Mouse (Mus musculus): Measurements from ENCODE around the gene Samt1. TPM values are rescaled to one million over a fixed set of nuclear protein-coding genes. Genes with fewer than 3 reads are reported as not detected.
"Not testable (repeated sequence)": the region's sequence is repeated elsewhere in the genome, so short reads cannot be mapped to it uniquely, and the experiment has no call there.

The Samt1 gene
- total RNA-seq (2014; fragmentation: Nextera tagmentation), result not detected in 2 replicates
- total RNA-seq (2017), result not detected in 2 replicates

GRCm38 (mm10) chrX:154012540-154012939, at the start of gene Samt1:
TSS of gene Samt1 (minus strand) at chrX:154012640.
- not testable (repeated sequence) for ATAC-seq (replicated peaks; ENCODE audit: poor library complexity, severe bottlenecking)

GRCm38 (mm10) chrX:154054939-154055338, 42.5 kb upstream of the Samt1 start, which contains the start of gene Gm10057:
TSS of gene Gm10057 (minus strand) at chrX:154055039.
- not testable (repeated sequence) for ATAC-seq (replicated peaks; ENCODE audit: poor library complexity, severe bottlenecking)

DNA sequence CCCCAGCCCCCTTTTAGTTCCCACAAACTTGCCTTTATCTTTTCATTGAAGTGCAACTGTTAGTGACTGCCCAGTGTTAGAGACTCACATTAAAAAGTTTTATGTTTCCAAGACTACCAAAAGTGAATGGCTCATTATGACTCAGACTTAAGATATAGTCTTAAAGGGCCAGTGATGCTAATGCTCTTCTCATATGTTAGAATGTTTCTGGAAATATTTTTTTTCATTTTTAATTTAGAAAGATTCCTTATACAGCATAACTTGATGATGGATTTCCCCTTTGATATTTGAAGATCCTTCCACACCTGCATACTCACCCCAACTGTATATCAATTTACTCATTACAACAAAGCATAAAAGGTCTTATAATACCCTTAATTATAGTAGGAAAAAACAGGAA, 21.3 kb upstream of the Samt1 start, which contains the start of gene 4921511M17Rik:
Gene 4921511M17Rik, minus strand, starts transcription at position 101 of the 400 bp plus-strand sequence.
- not testable (repeated sequence) for ATAC-seq (replicated peaks; ENCODE audit: poor library complexity, severe bottlenecking)

- ATAC-seq (replicated peaks; ENCODE audit: poor library complexity, severe bottlenecking), result peak; percentile 74; the same call in 1 of the 2 replicates
Measured at GRCm38 (mm10) chrX:153976914-153977313, 35.5 kb downstream of the Samt1 start.

DNA sequence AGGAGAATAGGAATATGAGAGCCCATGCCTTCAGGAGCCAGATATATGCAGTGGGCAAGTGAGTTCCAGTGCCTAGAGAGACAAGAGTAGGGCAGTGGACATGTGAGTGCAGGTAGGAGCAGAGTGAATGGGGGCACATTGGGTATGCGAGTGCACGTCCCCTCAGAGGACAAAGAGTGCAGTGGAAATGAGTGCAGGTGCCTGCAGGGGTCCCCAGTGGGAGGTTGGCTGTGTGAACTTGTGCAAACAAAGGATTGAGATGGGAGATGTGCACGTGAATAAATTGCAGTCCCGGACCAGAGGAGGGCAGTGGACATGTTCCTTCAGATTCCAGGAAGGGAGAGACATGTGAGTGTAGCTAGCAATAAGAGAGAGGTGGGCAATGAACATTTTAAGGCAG, 36.0 kb downstream of the Samt1 start:
- ATAC-seq (replicated peaks; ENCODE audit: poor library complexity, severe bottlenecking), result not testable (repeated sequence)

DNA sequence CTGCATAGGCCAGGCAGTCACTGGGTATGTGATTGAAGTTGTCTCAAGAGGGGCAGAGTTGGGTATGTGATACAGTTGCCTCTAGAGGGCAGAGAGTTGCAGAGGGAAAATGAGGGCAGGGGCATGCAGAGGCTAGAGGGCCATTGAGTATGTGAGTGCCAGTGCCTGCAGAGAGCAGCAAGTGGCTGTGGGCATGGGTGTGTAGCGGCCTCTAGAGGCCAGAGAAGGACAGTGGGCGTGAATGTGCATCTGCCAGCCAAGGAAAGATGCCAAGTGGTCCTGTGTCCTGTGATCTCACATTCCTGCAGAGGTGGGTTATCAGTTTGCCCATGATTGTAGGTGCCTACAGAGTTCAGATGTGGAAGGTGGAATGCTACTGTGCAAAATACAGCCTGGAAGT, 38.0 kb downstream of the Samt1 start:
- ATAC-seq (replicated peaks; ENCODE audit: poor library complexity, severe bottlenecking), result peak; percentile 56; the same call in 1 of the 2 replicates

GRCm38 (mm10) chrX:153952866-153953265, 59.6 kb downstream of the Samt1 start:
- peak; percentile 67 for ATAC-seq (replicated peaks; ENCODE audit: poor library complexity, severe bottlenecking)

Other genes with a start within 250 kb of the Samt1 start
- 1.1 TPM in 1 of 2 replicates, not detected in the other for gene Spin2c, start 180.4 kb downstream of the Samt1 start, total RNA-seq (2014; fragmentation: Nextera tagmentation)
- gene Spin2c, start 180.4 kb downstream of the Samt1 start, total RNA-seq (2017), result not detected in 2 replicates
- not detected in 2 replicates for gene 4921511M17Rik, start 21.2 kb upstream of the Samt1 start, total RNA-seq (2014; fragmentation: Nextera tagmentation)
- gene 4921511M17Rik, start 21.2 kb upstream of the Samt1 start, total RNA-seq (2017), result not detected in 2 replicates
- not detected in 2 replicates for gene Gm10057, start 42.4 kb upstream of the Samt1 start, total RNA-seq (2014; fragmentation: Nextera tagmentation)
- not detected in 2 replicates for gene Gm10057, start 42.4 kb upstream of the Samt1 start, total RNA-seq (2017)
- gene Gm15140, start 108.0 kb upstream of the Samt1 start, total RNA-seq (2014; fragmentation: Nextera tagmentation), result not detected in 2 replicates
- gene Gm15140, start 108.0 kb upstream of the Samt1 start, total RNA-seq (2017), result not detected in 2 replicates

Data from granulocyte monocyte progenitor cell, adult 5-6 weeks (primary cell).